In the genomic region with DNA sequence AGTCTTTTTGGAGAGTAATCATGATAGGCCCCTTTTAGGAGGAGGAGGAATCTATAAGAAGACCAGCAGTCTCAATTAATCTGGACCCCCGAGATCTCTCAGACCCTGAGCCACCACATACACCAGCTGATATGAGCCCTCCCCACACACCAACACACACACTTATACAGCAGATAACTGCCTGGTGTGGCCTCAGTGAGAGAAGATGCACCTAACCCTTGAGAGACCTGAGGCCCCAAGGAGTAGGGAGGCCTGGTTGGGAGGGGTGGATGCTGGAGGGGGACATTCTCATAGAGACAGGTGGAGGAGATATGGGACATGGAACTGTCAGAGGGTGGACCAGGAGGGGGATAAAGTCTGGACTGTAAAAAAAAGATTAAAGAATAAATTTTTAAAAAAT, we compare ENCODE assay signal across 19 mouse cellular contexts.
"Had no signal": no experiment of that assay in that cellular context is flagged by ENCODE, and none has a peak within 500 bp of the region (broad histone marks: within the 10 kb centered on the region; RNA-seq: fewer than 3 reads in every experiment).

No protein-coding gene starts in this region.

- H3K9me3 ChIP-seq: intestine, embryonic 15.5 days; limb, embryonic 10.5 days; limb, embryonic 13.5 days; megakaryocyte, embryonic 14.5 days; midbrain, embryonic 15.5 days; neural tube, embryonic 12.5 days; neural tube, embryonic 15.5 days; stomach, embryonic 15.5 days had no signal

- H3K27ac ChIP-seq: intestine, embryonic 15.5 days; limb, embryonic 10.5 days; limb, embryonic 13.5 days; macrophage; midbrain, embryonic 15.5 days; neural tube, embryonic 12.5 days; neural tube, embryonic 15.5 days; stomach, embryonic 15.5 days had no signal

- H3K9ac ChIP-seq: intestine, embryonic 15.5 days; limb, embryonic 13.5 days; lung, embryonic 14.5 days; midbrain, embryonic 15.5 days; neural tube, embryonic 12.5 days; neural tube, embryonic 15.5 days; stomach, embryonic 15.5 days had no signal

- H3K4me1 ChIP-seq: intestine, embryonic 15.5 days; limb, embryonic 10.5 days; limb, embryonic 13.5 days; midbrain, embryonic 15.5 days; neural tube, embryonic 12.5 days; neural tube, embryonic 15.5 days; stomach, embryonic 15.5 days had no signal

- H3K4me2 ChIP-seq: intestine, embryonic 15.5 days; limb, embryonic 13.5 days; lung, embryonic 14.5 days; midbrain, embryonic 11.5 days; midbrain, embryonic 15.5 days; neural tube, embryonic 12.5 days; neural tube, embryonic 15.5 days; stomach, embryonic 15.5 days had no signal

- H3K4me3 ChIP-seq: intestine, embryonic 15.5 days; limb, embryonic 10.5 days; limb, embryonic 13.5 days; megakaryocyte, embryonic 14.5 days; midbrain, embryonic 15.5 days; neural tube, embryonic 12.5 days; neural tube, embryonic 15.5 days; stomach, embryonic 15.5 days had no signal

- H3K27me3 ChIP-seq: intestine, embryonic 15.5 days; limb, embryonic 13.5 days; megakaryocyte, embryonic 14.5 days; midbrain, embryonic 15.5 days; neural tube, embryonic 12.5 days; neural tube, embryonic 15.5 days; stomach, embryonic 15.5 days had no signal

- ATAC-seq: intestine, embryonic 15.5 days; lung, postnatal 0 days; midbrain, embryonic 15.5 days had no signal

- H3K36me3 ChIP-seq: intestine, embryonic 15.5 days; limb, embryonic 10.5 days; limb, embryonic 13.5 days; midbrain, embryonic 15.5 days; neural tube, embryonic 12.5 days; neural tube, embryonic 15.5 days; stomach, embryonic 15.5 days had no signal

- DNase-seq: kidney, adult 11 months; kidney, adult 8-10 months; kidney, postnatal 14 days; kidney, postnatal 4 days; lung, embryonic 14.5 days; right cerebral cortex, postnatal 14 days; right cerebral cortex, postnatal 4 days; thymus, postnatal 36 days had no signal
